Mouse (Mus musculus) heart, adult 9 months (tissue): Measurements from ENCODE around the gene Pnp.
A peak's percentile ranks its signal among the peaks of the same experiment; 100 is the strongest.
"Not testable (repeated sequence)": the region's sequence is repeated elsewhere in the genome, so short reads cannot be mapped to it uniquely, and the experiment has no call there.

Experiments used
- DNase-seq, 2 experiments: peaks; one replicate each; pipeline ENCODE4 v3.0.0; 2022; ENCODE audit warnings: low spot score in 2 of 2

Gene Pnp

DNA sequence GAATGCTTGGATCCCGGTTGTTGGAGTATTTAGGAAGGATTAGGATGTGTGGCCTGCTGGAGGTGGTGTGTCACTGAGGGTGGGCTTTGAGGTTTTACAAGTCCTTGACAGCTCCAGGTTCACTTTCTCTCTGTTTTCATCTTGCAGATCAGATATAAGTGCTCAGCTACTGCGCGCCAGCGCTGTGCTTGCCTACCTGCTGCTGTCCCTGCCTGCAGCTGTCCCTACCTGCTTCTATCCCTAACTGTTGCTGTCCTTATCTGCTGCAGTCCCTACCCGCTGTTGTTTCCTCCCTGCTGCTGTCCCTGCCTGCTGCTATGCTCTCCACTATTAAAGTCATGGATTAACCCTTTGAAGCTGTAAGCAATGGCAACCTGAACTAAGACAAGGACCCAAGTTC, 44.1 kb downstream of the Pnp start:
- no peak for DNase-seq

- DNase-seq = peak in 1 of 2 experiments; percentile 33
These were observed 45.8 kb downstream of the Pnp start for GRCm38 (mm10) chr14:50976674-50977073.

GRCm38 (mm10) chr14:50978451-50978850, 47.6 kb downstream of the Pnp start:
- not testable (repeated sequence) for DNase-seq

- DNase-seq = no peak
These were observed 48.7 kb downstream of the Pnp start for GRCm38 (mm10) chr14:50979631-50980030.

DNA sequence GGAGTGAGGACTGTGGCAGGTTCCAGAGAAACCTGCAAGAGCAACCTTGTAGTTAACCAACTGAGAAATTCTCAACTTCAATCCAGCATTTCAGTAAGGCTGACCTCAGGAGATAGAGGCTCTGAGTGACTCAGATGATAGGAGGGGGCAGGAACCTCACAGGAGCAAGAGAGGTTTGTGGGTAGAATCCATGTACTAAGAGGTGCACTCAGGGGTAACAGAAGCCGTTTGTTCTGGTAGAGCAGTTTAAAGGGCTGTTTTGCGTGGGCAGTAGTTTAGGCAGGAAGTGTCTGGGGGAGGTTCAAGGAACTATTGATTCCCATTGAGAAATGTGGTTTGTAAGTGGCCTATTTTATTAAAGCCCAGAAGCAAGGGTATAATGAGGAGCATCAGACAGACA, 50.3 kb downstream of the Pnp start:
- DNase-seq = no peak

- DNase-seq = peak; percentile 47 to 73
These were observed 51.0 kb downstream of the Pnp start for GRCm38 (mm10) chr14:50981837-50982236.

GRCm38 (mm10) chr14:50987668-50988067, 56.8 kb downstream of the Pnp start:
- peak in 1 of 2 experiments; percentile 69 for DNase-seq

DNA sequence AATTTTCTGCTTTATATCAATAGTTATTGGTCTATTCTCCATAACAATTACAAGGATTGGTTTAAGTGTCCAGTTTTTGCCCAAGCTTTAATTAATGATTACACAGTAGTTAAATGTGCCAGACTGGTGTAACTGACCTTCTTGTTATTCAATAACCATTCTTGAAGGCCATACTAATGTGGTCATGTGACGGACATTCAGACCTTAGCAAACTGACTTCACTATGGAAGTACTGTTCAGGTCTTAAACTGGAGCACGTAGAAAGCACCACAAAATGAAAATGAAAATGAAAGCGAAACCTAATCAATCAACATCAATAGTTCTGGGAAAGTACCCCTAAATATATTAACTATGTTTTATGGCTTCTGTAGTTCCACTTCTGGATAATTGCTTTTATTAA, 60.2 kb downstream of the Pnp start:
- DNase-seq = no peak

- DNase-seq = peak in 1 of 2 experiments; percentile 49
These were observed 66.2 kb downstream of the Pnp start for GRCm38 (mm10) chr14:50997088-50997487.

DNA sequence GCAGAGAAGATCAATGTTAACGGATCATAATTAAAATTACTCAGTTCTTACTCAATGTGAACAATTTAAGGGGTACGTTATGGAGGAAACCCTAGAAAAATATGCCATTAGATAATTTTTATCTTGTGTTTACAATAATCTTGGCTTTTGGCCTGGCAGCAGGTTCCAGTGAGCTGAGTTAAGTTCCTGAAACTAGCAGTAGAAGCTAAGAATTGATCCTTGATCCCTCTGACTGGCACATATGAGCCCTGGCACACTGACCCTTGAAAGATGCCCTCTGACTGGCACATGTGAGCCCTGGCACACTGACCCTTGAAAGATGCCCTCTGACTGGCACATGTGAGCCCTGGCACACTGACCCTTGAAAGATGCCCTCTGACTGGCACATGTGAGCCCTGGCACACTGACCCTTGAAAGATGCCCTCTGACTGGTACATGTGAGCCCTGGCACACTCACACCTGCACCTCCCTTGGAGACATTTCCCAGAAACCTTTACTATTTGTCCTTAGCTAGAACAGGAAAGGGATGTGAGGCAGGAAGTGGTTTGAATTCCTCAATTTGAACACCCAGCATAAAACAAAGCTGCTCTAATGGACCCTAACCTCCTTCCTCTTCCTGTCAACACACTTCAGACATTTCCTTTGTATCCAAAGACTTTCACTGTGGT, 67.3 kb downstream of the Pnp start:
- peak; percentile 51 to 84 for DNase-seq

DNA sequence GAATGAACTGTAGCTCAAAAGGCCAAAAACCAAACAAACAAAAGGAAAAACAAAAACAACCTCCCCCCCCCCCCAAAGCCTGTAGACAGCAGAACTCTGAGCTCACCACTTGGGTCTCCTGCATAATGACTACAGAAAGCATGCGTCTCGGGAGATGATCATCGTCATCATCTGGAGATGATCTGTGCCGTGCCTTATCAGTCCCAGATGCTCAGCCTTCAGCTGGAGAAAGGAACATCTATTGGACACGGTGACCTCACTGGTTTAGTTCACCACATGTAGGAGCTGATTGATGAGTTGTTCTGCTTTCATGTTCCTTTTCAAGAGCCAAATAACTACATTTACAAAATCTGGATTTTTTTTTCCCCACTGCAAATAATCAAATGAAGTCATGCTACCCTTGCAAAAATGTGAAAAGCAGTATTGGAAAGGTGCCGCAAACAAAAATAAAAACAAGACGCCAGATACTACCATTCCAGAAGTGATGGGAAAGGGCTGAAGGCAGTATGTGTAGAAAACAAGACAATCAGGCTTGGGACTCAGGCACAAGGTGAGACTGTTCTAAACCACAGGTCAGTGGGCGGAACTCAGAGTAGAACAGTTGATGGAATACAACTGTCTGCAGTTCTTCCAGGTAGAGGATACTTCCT, 76.4 kb downstream of the Pnp start, which contains the start of gene Rnase10:
Rnase10 (plus strand) TSS at position 600 of the 650 bp plus-strand sequence.
- no peak for DNase-seq

DNA sequence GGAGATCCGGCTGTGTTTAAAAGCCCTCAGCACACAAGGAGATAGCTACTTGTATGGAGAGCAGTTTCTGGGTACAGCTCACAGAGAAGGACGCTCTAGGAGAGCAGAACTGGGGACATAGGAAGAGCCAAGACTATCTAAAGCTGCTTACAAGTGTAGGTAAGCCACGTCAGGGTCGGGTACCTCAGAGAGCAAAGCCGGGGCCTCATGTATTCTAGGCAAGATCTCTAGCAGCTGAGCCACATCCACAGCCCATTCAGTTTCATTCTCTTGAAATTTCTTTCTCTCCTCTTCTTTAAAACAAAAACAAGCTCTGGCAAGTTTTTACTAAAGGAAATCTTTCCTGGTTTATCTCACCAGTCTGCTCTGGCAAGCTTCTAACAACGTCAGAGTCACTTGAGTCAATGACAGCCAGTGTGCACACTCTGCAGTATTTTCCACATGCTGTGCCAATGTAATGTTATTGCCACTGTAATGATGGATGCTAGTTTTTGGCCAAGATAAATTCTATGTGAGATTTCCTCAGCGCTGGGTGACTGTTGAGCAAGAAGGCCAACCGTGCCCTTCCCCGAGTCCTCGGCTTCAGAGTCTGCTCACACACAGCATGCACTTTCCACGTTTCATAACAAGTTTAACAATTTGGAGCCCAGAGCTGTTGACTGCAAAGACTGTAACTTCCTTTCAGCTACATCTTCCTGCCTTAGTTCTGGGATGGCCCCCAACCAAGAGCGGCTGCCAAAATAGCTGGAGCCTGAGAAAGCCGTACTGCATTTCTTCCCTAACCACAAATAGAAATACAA, 77.2 kb downstream of the Pnp start:
- peak; percentile 87 for DNase-seq

DNA sequence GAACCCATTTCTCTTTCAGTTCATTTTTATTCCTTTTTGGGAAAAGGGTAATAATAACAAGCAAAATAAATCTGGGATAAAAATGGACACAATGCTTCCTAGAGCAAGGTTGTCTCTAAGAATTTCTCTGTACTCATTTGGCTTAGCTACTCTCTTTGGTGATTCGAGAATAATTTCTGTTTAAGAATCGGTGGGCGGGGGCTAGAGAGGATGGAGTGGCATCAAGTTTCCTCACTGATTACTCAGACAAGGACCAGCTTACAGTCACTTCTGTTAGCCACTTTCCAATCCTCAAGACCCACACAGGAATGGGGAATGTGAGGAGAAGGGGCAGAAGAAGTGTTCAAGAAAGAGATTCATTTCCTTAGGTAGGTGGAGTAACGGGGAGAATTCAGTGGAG, 77.9 kb downstream of the Pnp start:
- no peak for DNase-seq

DNA sequence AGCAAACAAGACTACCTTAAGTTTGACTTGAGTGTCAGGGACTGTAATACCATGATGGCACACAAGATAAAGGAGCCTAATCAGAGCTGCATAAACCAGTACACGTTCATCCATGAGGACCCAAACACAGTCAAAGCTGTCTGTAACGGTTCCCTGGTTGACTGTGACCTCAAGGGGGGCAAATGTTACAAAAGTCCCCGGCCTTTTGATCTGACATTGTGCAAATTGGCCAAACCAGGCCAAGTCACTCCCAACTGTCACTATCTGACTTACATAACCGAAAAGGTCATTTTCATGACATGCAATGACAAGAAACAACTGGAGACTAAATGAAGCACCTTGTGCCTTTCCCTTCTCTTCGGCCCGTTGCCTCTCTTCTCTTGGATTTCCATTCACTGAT, 78.7 kb downstream of the Pnp start:
- no peak for DNase-seq

GRCm38 (mm10) chr14:51014724-51015123, 83.8 kb downstream of the Pnp start:
- DNase-seq = not testable (repeated sequence)
